Mouse (Mus musculus) cerebellum, adult 2 months (tissue): ENCODE measurements at regions not wholly inside any gene's neighbourhood (a gene's known extent, or its start where the extent isn't known, plus 50 kb on each side); places are given as distances from the start of the nearest gene placed in this dataset.

ENCODE experiments used
- DNase-seq, 2 experiments: peaks; one replicate each; pipeline ENCODE4 v3.0.0; 2021
- H3K27ac ChIP-seq: fragments of 200-500 bp; 2 replicates; pipeline ENCODE4 v1.5.1; 2012; ENCODE audit warnings: low read length, control low read depth, inconsistent platforms; ENCODE audit not compliant: insufficient read depth
- H3K27me3 ChIP-seq: fragments of 200-500 bp; 2 replicates; pipeline ENCODE4 v1.6.1; 2012; ENCODE audit warnings: inconsistent platforms, mild to moderate bottlenecking, low read length, moderate library complexity; ENCODE audit not compliant: control insufficient read depth, insufficient read depth
- H3K4me1 ChIP-seq: fragments of 200-500 bp; 2 replicates; pipeline ENCODE4 v1.6.1; 2011; ENCODE audit warnings: low read length; ENCODE audit not compliant: control insufficient read depth, insufficient read depth
- H3K4me3 ChIP-seq: fragments of 200-500 bp; replicated peaks from 2 replicates; pipeline ENCODE3; 2011; ENCODE audit warnings: mild to moderate bottlenecking, low read depth, low read length, control low read depth; ENCODE audit not compliant: insufficient read depth
- CTCF ChIP-seq: fragments of 200-500 bp; IDR thresholded peaks from 2 replicates; pipeline ENCODE4 v1.5.1; 2011; ENCODE audit warnings: low read depth, mild to moderate bottlenecking, control low read depth, low read length, moderate library complexity, borderline replicate concordance; ENCODE audit not compliant: insufficient read depth
- POLR2A ChIP-seq: fragments of 200-500 bp; IDR thresholded peaks from 2 replicates; pipeline ENCODE4 v1.6.1; 2011; ENCODE audit warnings: low read length, control low read depth, borderline replicate concordance; ENCODE audit not compliant: insufficient read depth
- WGBS: fragments of 180-500 bp; shearing (Covaris S2); methylation state at CpG from one replicate; pipeline ENCODE4 v1.1.7; 2018; 5-methylcytosine and 5-hydroxymethylcytosine counted together

DNA sequence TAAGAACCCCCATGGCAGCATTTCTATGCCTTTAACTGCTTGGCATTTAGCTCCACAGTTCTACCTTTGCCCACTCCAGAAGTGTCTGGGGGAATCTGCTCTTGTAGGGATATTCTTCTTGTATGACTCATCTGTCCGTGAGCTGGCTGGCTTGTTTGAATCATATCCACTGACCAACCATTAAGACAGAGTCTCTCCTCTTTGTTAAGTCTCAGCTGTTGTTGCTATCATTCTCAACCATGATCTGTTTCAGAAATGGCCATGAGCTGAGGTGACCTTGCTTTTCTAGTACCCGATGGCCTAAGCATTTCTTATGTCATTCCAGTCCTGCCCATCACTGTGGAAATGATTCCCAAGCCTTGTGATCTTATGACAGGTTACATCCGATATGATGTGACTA, 161.8 kb downstream of the 4930564D02Rik start:
- no peak for DNase-seq
- TF ChIP-seq POLR2A (no peak), CTCF (no peak)
- H3K27me3 ChIP-seq, result no peaks in the 10 kb centered on the region
- 92% methylated on average over 3 of the region's 3 CpGs for WGBS
- H3K4me3 ChIP-seq, result no peak overlapping the region
- no peak overlapping the region for H3K27ac ChIP-seq
- H3K4me1 ChIP-seq, result no peaks in the 10 kb centered on the region

DNA sequence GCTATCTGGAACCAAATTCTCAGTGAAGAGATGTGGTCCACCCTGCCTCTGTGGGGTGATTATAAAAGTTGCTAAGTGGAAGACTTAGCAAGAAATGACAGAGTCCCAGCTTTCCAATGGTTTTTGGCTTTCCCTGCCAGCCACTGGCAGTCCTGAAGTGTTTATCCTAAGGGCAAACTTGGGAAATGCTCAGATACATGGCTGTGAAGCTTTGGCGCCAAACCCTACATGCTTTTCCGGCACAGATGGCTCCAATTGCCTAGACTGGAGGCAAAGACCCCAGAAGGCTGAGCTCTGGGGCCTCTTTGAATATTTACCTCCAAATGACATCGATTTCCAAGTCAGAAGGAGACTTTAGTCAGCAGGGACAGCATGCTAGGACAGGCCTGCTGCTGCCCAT, 174.4 kb downstream of the 4930564D02Rik start:
- no peaks in the 10 kb centered on the region for H3K4me1 ChIP-seq
- no peak for DNase-seq
- no peak overlapping the region for H3K4me3 ChIP-seq
- no peak overlapping the region for H3K27ac ChIP-seq
- no peaks in the 10 kb centered on the region for H3K27me3 ChIP-seq
- no peak for TF ChIP-seq CTCF
- TF ChIP-seq POLR2A, result no peak
- WGBS, result 27% methylated on average over 3 of the region's 3 CpGs

DNA sequence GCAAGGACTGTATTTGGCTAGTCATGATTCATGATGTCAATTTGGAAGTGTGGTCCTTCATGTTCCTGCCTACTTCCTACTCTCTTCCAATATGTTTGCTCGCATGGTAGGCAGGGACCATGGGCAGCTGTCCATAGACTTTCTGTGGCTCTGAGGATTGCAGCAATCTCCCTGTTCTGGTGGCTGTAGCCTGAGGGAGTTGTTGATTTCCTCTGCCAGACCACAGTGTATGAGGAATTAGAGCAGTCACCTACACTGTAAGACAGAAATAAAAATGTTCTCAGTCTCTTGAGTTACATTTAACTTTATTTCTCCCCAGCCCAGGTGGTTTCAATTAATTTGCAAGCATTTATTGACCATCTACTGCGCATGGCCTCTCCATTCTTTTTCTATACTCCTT, 190.5 kb downstream of the 4930564D02Rik start:
- DNase-seq, result no peak
- Histone ChIP-seq H3K4me1 (no peaks in the 10 kb centered on the region), H3K4me3 (no peak overlapping the region), H3K27ac (no peak overlapping the region), H3K27me3 (no peaks in the 10 kb centered on the region)
- WGBS, result 76% methylated on average over 2 of the region's 2 CpGs
- TF ChIP-seq CTCF (no peak), POLR2A (no peak)

DNA sequence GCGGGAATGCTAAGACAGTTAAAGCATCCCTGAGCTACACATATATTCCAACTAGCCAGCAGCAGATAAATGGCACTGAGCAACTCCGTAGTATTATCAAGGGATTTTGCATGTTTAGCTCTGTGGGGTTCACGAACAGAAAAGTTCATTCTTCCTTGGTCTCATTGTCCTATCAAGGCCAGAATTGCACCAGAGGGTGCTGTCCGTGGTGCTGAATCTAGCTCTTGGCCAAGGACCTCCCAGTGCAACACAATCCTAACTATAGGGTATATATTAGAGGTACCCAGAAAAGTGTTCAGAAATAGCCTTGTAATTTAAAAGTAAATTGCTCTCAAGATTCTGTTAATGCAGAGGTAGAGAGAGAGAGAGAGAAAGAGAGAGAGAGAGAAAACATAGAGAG, 176.9 kb upstream of the Kcnd3 start:
- no peak for DNase-seq
- TF ChIP-seq POLR2A (no peak), CTCF (no peak)
- H3K27ac ChIP-seq, result no peak overlapping the region
- H3K27me3 ChIP-seq, result no peaks in the 10 kb centered on the region
- no peaks in the 10 kb centered on the region for H3K4me1 ChIP-seq
- no peak overlapping the region for H3K4me3 ChIP-seq
- 50% methylated on average over 4 of the region's 4 CpGs for WGBS

DNA sequence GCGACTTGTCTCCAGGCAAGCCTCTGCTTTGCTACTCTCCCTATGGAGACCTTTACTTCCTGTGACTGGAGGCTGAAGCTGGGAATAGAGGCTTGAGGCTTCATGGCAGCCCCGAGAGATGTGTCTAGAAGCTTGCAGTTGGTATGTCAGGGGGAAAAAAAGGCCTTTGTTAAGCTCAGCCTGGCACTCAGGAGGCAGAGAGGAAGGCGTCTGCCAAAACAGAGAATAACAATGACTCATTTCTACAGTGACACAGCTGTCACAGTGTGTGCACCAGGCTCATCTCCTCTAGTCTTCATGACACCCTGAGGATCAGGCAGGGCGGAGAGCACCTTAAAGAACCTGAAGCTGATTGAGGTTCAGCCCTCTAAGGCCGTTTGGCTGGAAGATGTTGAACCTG, 171.2 kb upstream of the Kcnd3 start:
- Histone ChIP-seq H3K4me1 (peaks cover 4% of the 10 kb centered on the region), H3K27me3 (no peaks in the 10 kb centered on the region), H3K27ac (no peak overlapping the region), H3K4me3 (no peak overlapping the region)
- 50% methylated on average over 5 of the region's 5 CpGs for WGBS
- peak in 1 of 2 experiments; percentile 20 for DNase-seq
- TF ChIP-seq CTCF, result no peak
- no peak for TF ChIP-seq POLR2A

DNA sequence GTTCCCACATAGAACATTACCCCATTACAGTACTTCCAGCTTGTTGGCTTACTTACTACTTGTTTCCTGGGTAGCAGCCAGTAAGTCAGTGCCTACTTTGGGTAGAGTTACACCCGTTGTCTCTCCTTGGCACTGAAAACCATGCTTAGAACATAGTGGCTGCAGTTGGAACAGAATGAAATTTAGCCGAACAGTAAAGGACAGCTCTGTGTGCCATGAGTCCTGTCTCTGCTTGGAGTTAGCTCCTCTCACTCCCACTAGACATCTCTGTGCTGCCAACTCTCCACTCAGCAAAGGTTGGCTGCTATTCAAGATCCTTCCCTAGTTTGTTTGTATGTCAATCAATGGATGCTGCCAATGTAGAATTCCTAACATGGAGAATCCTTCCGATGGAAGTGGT, 170.4 kb upstream of the Kcnd3 start:
- no peaks in the 10 kb centered on the region for H3K27me3 ChIP-seq
- peaks cover 4% of the 10 kb centered on the region for H3K4me1 ChIP-seq
- 17% methylated on average over 3 of the region's 3 CpGs for WGBS
- no peak overlapping the region for H3K27ac ChIP-seq
- H3K4me3 ChIP-seq, result no peak overlapping the region
- TF ChIP-seq POLR2A, result no peak
- TF ChIP-seq CTCF, result no peak
- DNase-seq, result no peak

DNA sequence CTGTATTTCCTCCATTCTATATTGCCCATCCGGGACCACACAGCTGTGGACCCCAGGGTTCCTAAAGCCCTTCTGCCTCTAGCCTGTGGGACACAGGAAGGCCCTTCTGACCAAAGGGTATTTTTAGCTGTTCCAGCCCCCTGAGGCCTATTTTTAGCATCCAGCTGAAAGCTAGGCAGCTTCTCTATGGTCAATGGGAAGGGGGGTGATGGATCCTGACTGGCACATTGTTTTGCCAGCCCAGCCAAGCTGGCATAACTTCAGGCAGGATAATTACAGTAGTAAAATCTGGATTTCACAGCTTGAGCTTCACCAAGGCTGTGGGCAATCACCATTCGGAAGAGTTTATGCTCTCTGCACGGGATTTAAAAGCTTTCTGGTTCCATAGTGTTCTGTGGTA, 153.9 kb upstream of the Kcnd3 start:
- H3K4me1 ChIP-seq, result peaks cover 4% of the 10 kb centered on the region; the same call in 1 of the 2 replicates
- no peak for DNase-seq
- no peak for TF ChIP-seq POLR2A
- TF ChIP-seq CTCF, result no peak
- WGBS, result 18% methylated on average over 3 of the region's 3 CpGs
- H3K27me3 ChIP-seq, result no peaks in the 10 kb centered on the region
- no peak overlapping the region for H3K4me3 ChIP-seq
- no peak overlapping the region for H3K27ac ChIP-seq

DNA sequence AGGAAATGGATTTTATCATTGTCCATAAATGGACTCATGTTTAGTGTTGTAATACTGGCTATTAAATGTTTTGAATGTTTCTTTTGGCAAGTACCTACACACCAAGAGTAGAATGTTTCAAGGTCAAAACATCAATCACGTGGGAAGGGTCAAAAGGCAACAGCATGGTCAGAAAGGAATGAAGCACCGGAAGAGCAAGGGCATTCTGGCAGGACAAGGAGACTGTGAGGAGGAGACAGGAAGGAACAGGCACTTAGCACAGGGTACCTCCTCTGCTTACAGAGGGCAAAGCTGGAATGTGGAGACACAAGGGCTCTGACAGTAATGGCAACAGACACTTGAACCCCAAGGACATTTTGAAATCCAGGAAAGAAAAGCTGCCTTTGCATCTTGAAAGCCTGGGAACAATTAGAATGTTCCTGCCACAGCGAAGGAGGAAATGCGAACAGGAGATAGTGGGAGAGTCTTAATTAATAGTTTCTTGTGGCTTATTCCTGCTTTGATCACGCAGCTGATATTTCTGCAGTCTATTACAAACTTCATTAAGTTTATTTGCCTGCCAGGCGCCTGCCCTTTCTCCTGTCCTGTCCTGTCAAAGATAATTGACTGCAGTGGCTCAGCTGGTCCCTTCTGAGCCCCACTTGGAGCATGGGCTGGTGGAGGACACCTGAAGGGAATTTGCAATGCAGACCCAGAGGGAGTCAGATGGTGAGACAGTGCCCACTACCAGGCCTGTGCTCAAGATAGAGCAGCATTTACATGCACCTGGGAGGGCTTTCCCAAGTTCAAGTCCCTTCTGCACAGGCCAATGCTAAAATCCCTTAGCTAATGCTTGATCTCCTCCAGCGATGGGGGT, 151.2 kb upstream of the Kcnd3 start:
- H3K4me3 ChIP-seq, result no peak overlapping the region
- 82% methylated on average over 7 of the region's 7 CpGs for WGBS
- no peaks in the 10 kb centered on the region for H3K27me3 ChIP-seq
- no peak for DNase-seq
- no peak for TF ChIP-seq CTCF
- no peak for TF ChIP-seq POLR2A
- H3K4me1 ChIP-seq, result peaks cover 4% of the 10 kb centered on the region; the same call in 1 of the 2 replicates
- H3K27ac ChIP-seq, result no peak overlapping the region
